8 mouse cellular contexts compared by ENCODE assay signal in the genomic region with DNA sequence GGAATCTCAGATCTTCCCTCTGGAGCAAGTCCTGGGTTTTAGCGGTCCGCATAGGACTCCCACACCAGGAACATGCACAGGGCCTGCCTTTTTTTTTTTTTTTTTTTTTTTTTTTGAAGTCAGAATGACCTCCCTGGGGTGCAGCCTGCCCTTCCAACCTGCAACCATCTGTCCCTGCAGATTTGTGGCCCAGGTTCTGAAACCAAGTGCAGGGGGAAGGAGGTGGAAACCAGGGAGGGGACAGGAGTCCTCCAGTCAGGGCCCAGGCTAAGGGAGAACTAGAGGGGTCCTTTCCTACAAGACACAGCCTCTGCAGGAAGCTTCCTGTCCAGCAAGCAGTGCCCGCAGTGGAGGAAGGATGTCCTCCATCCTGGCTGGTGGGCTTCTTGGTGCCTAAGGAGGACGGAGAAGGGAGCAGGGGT. TPM values are rescaled to one million over a fixed set of nuclear protein-coding genes. Genes with fewer than 3 reads are reported as not detected.
DNase-seq lines count a peak whose midpoint lies in the region; ATAC-seq and TF ChIP-seq lines count a peak whose summit lies in the region.

No protein-coding gene starts in this region.

- TF ChIP-seq CTCF in heart, adult 2 months (IDR thresholded peaks at IDR 0.05): no peak
- no peak for TF ChIP-seq CTCF in G1E (IDR thresholded peaks at IDR 0.05; ENCODE audit: low read depth, low read length)

- H3K9me3 ChIP-seq in G1E (replicated peaks): no peaks in the 10 kb centered on the region
- no peaks in the 10 kb centered on the region for H3K9me3 ChIP-seq in embryonic facial prominence, embryonic 13.5 days
- no peaks in the 10 kb centered on the region for H3K9me3 ChIP-seq in intestine, embryonic 14.5 days (ENCODE audit: control insufficient read depth, low read length)
- no peaks in the 10 kb centered on the region for H3K9me3 ChIP-seq in neural tube, embryonic 13.5 days

- no peak for TF ChIP-seq EP300 in heart, adult 2 months (IDR thresholded peaks at IDR 0.05; ENCODE audit: insufficient read depth, low read depth, low read length)

- no peaks in the 10 kb centered on the region for H3K27me3 ChIP-seq in heart, adult 2 months (ENCODE audit: control insufficient read depth, insufficient read depth, low read length)
- H3K27me3 ChIP-seq in G1E (ENCODE audit: insufficient read depth, low read length): peaks cover 29% of the 10 kb centered on the region
- H3K27me3 ChIP-seq in embryonic facial prominence, embryonic 13.5 days: no peaks in the 10 kb centered on the region
- no peaks in the 10 kb centered on the region for H3K27me3 ChIP-seq in intestine, embryonic 14.5 days (replicated peaks; ENCODE audit: control insufficient read depth, insufficient read depth, low read length)
- no peaks in the 10 kb centered on the region for H3K27me3 ChIP-seq in neural tube, embryonic 13.5 days

- intact Hi-C loops in heart, adult 2 months (cut with DNase I): loop anchor here (2.0 kb wide), 1 partner anchor 104 kb away; the partner anchor contains the start of genes Ilk and Rrp8

- peaks cover 8% of the 10 kb centered on the region for H3K4me1 ChIP-seq in heart, adult 2 months (ENCODE audit: control insufficient read depth, insufficient read depth, low read length)
- peaks cover 19% of the 10 kb centered on the region for H3K4me1 ChIP-seq in G1E (ENCODE audit: insufficient read depth, low read depth, low read length)
- peaks cover 37% of the 10 kb centered on the region for H3K4me1 ChIP-seq in embryonic facial prominence, embryonic 13.5 days
- H3K4me1 ChIP-seq in intestine, embryonic 14.5 days (replicated peaks; ENCODE audit: control insufficient read depth, insufficient read depth, low read length): peaks cover 18% of the 10 kb centered on the region
- H3K4me1 ChIP-seq in neural tube, embryonic 13.5 days (replicated peaks): peaks cover 75% of the 10 kb centered on the region

- ATAC-seq in G1E (ENCODE audit: extremely low read depth, insufficient number of reproducible peaks, low FRiP score, poor library complexity, severe bottlenecking): no peak
- no peak for ATAC-seq in embryonic facial prominence, embryonic 13.5 days (ENCODE audit: insufficient number of reproducible peaks, insufficient read depth, low FRiP score, low TSS enrichment, low read depth)
- no peak for ATAC-seq in intestine, embryonic 14.5 days (replicated peaks; ENCODE audit: low FRiP score, low TSS enrichment, low read depth)
- peak; percentile 25 for ATAC-seq in neural tube, embryonic 13.5 days (ENCODE audit: low read depth)

- peak overlapping the region; percentile 99 for H3K9ac ChIP-seq in heart, adult 2 months (ENCODE audit: low read depth, low read length)
- H3K9ac ChIP-seq in embryonic facial prominence, embryonic 13.5 days: peak overlapping the region; percentile 88
- H3K9ac ChIP-seq in intestine, embryonic 14.5 days (ENCODE audit: low read length): peak overlapping the region; percentile 77
- peak overlapping the region; percentile 95 for H3K9ac ChIP-seq in neural tube, embryonic 13.5 days

- TF ChIP-seq POLR2A in heart, adult 2 months (IDR thresholded peaks at IDR 0.05; ENCODE audit: insufficient read depth, low read depth, low read length): no peak

- H3K36me3 ChIP-seq in heart, adult 2 months (ENCODE audit: control insufficient read depth, insufficient read depth, low read length): peaks cover 2% of the 10 kb centered on the region; the same call in 1 of the 2 replicates
- H3K36me3 ChIP-seq in G1E (replicated peaks): peaks cover 29% of the 10 kb centered on the region
- H3K36me3 ChIP-seq in embryonic facial prominence, embryonic 13.5 days: peaks cover 21% of the 10 kb centered on the region
- H3K36me3 ChIP-seq in intestine, embryonic 14.5 days (ENCODE audit: control insufficient read depth, insufficient read depth, low read length): peaks cover 19% of the 10 kb centered on the region
- H3K36me3 ChIP-seq in neural tube, embryonic 13.5 days: peaks cover 21% of the 10 kb centered on the region

- WGBS in heart, adult 2 months: 16% methylated on average over 4 of the region's 4 CpGs
- WGBS in embryonic facial prominence, embryonic 13.5 days: 16% methylated on average over 4 of the region's 4 CpGs
- WGBS in intestine, embryonic 14.5 days: 12% methylated on average over 4 of the region's 4 CpGs
- 23% methylated on average over 4 of the region's 4 CpGs for WGBS in neural tube, embryonic 13.5 days

- no peaks in the 10 kb centered on the region; the same call in none of the 2 replicates for H3K79me2 ChIP-seq in heart, adult 2 months (replicated peaks; ENCODE audit: control insufficient read depth, insufficient read depth, low read length)

- H3K4me3 ChIP-seq in heart, adult 2 months: peak overlapping the region; percentile 90
- peak overlapping the region; percentile 82; the same call in 1 of the 2 replicates for H3K4me3 ChIP-seq in G1E (ENCODE audit: low read depth, low read length)
- H3K4me3 ChIP-seq in embryonic facial prominence, embryonic 13.5 days: peak overlapping the region; percentile 87
- peak overlapping the region; percentile 80 for H3K4me3 ChIP-seq in intestine, embryonic 14.5 days (ENCODE audit: low read depth, low read length)
- peak overlapping the region; percentile 86 for H3K4me3 ChIP-seq in neural tube, embryonic 13.5 days

- H3K4me2 ChIP-seq in embryonic facial prominence, embryonic 13.5 days: peak overlapping the region; percentile 88
- peak overlapping the region; percentile 74 for H3K4me2 ChIP-seq in intestine, embryonic 14.5 days (ENCODE audit: low read length)
- peak overlapping the region; percentile 86 for H3K4me2 ChIP-seq in neural tube, embryonic 13.5 days

- peak in 1 of 2 experiments; percentile 51 for DNase-seq in heart, adult 2 months
- DNase-seq in heart, adult 8-10 months (ENCODE audit: low spot score): no peak
- no peak for DNase-seq in G1E (ENCODE audit: low spot score)
- DNase-seq in intestine, embryonic 14.5 days (ENCODE audit: low spot score): peak; percentile 66
- no peak for DNase-seq in testis, postnatal 14 days (ENCODE audit: low spot score)
- no peak for DNase-seq in urinary bladder, adult 18-20 months (ENCODE audit: low spot score in 2 of 2)

- H3K27ac ChIP-seq in heart, adult 2 months: peak overlapping the region; percentile 92
- H3K27ac ChIP-seq in embryonic facial prominence, embryonic 13.5 days: peak overlapping the region; percentile 23; the same call in 1 of the 2 replicates
- H3K27ac ChIP-seq in intestine, embryonic 14.5 days (ENCODE audit: low read depth): no peak overlapping the region
- H3K27ac ChIP-seq in neural tube, embryonic 13.5 days (replicated peaks): peak overlapping the region; percentile 93

RNA-seq across cellular contexts. Expression of gene Trim3, which starts 0.8 kb away (rescaled TPM):
- 10 to 100 TPM; 20.5 to 23.0 TPM for total RNA-seq in heart, adult 2 months (2021)
- polyA plus RNA-seq in heart, adult 2 months (2012; rRNA removed): 39.8 and 41.1 TPM in 2 replicates
- 10 to 100 TPM; 21.2 to 26.8 (median 23.5) TPM for total RNA-seq in heart, adult 8-10 months (2022)
- total RNA-seq in G1E (2014; fragmentation: Nextera tagmentation): 12.0 and 16.7 TPM in 2 replicates
- total RNA-seq in G1E (2017): 9.3 and 11.5 TPM in 2 replicates
- polyA plus RNA-seq in G1E (2012): 4.6 and 5.3 TPM in 2 replicates
- polyA plus RNA-seq in embryonic facial prominence, embryonic 13.5 days (2015; fragmentation: Nextera tagmentation; extraction: Ambion mirVana): 41.3 and 49.1 TPM in 2 replicates
- polyA plus RNA-seq in intestine, embryonic 14.5 days (2014; fragmentation: Nextera tagmentation; extraction: Ambion mirVana): 25.0 and 27.2 TPM in 2 replicates
- polyA plus RNA-seq in neural tube, embryonic 13.5 days (2015; fragmentation: Nextera tagmentation; extraction: Ambion mirVana): 84.1 and 85.4 TPM in 2 replicates

RNA-seq across cellular contexts. Expression of gene Timm10b, which starts 7.3 kb away (rescaled TPM):
- 10 to 100 TPM; 70.8 to 78.5 TPM for total RNA-seq in heart, adult 2 months (2021)
- polyA plus RNA-seq in heart, adult 2 months (2012; rRNA removed): 83.6 and 92.9 TPM in 2 replicates
- total RNA-seq in heart, adult 8-10 months (2022): 10 to 100 TPM; 75.1 to 86.0 (median 79.7) TPM
- 24.0 and 53.0 TPM in 2 replicates for total RNA-seq in G1E (2014; fragmentation: Nextera tagmentation)
- total RNA-seq in G1E (2017): 131 and 174 TPM in 2 replicates
- 261 and 308 TPM in 2 replicates for polyA plus RNA-seq in G1E (2012)
- 161 and 178 TPM in 2 replicates for polyA plus RNA-seq in embryonic facial prominence, embryonic 13.5 days (2015; fragmentation: Nextera tagmentation; extraction: Ambion mirVana)
- 213 and 215 TPM in 2 replicates for polyA plus RNA-seq in intestine, embryonic 14.5 days (2014; fragmentation: Nextera tagmentation; extraction: Ambion mirVana)
- 166 and 168 TPM in 2 replicates for polyA plus RNA-seq in neural tube, embryonic 13.5 days (2015; fragmentation: Nextera tagmentation; extraction: Ambion mirVana)

RNA-seq across cellular contexts. Expression of gene Arfip2, which starts 7.7 kb away (rescaled TPM):
- 10 to 100 TPM; 13.6 TPM for total RNA-seq in heart, adult 2 months (2021)
- polyA plus RNA-seq in heart, adult 2 months (2012; rRNA removed): 30.4 and 40.1 TPM in 2 replicates
- 10 to 100 TPM; 11.5 to 14.1 (median 13.0) TPM for total RNA-seq in heart, adult 8-10 months (2022)
- total RNA-seq in G1E (2014; fragmentation: Nextera tagmentation) (22.8 and 34.7 TPM in 2 replicates), G1E (2017) (35.3 and 35.8 TPM in 2 replicates)
- 57.5 and 64.7 TPM in 2 replicates for polyA plus RNA-seq in G1E (2012)
- polyA plus RNA-seq in embryonic facial prominence, embryonic 13.5 days (2015; fragmentation: Nextera tagmentation; extraction: Ambion mirVana): 81.4 and 85.5 TPM in 2 replicates
- polyA plus RNA-seq in intestine, embryonic 14.5 days (2014; fragmentation: Nextera tagmentation; extraction: Ambion mirVana): 88.4 and 89.7 TPM in 2 replicates
- polyA plus RNA-seq in neural tube, embryonic 13.5 days (2015; fragmentation: Nextera tagmentation; extraction: Ambion mirVana): 81.1 and 82.1 TPM in 2 replicates

RNA-seq across cellular contexts. Expression of gene Gm45799, which starts 7.8 kb away (rescaled TPM):
- total RNA-seq in heart, adult 2 months (2021): 1 to 10 TPM in 1 of 2 experiments, under 1 TPM in 1; 0.78 to 2.0 TPM
- 66.7 and 188 TPM in 2 replicates for polyA plus RNA-seq in heart, adult 2 months (2012; rRNA removed)
- 1 to 10 TPM; 1.1 to 6.9 (median 1.8) TPM for total RNA-seq in heart, adult 8-10 months (2022)
- total RNA-seq in G1E (2014; fragmentation: Nextera tagmentation) (6.0 and 17.0 TPM in 2 replicates), G1E (2017) (3.2 and 5.3 TPM in 2 replicates)
- 96.6 and 137 TPM in 2 replicates for polyA plus RNA-seq in G1E (2012)
- polyA plus RNA-seq in embryonic facial prominence, embryonic 13.5 days (2015; fragmentation: Nextera tagmentation; extraction: Ambion mirVana): 32.4 and 35.2 TPM in 2 replicates
- polyA plus RNA-seq in intestine, embryonic 14.5 days (2014; fragmentation: Nextera tagmentation; extraction: Ambion mirVana): 35.5 and 48.9 TPM in 2 replicates
- polyA plus RNA-seq in neural tube, embryonic 13.5 days (2015; fragmentation: Nextera tagmentation; extraction: Ambion mirVana): 6.1 and 7.1 TPM in 2 replicates

RNA-seq across cellular contexts. Expression of gene Dnhd1, which starts 18.1 kb away (rescaled TPM):
- under 1 TPM; 0.14 to 0.29 TPM for total RNA-seq in heart, adult 2 months (2021)
- 1.1 and 1.3 TPM in 2 replicates for polyA plus RNA-seq in heart, adult 2 months (2012; rRNA removed)
- total RNA-seq in heart, adult 8-10 months (2022): under 1 TPM; 0.20 to 0.73 (median 0.61) TPM
- total RNA-seq in G1E (2014; fragmentation: Nextera tagmentation) (2.2 and 2.9 TPM in 2 replicates), G1E (2017) (1.9 and 2.1 TPM in 2 replicates)
- 0.02 TPM in 1 of 2 replicates, not detected in the other for polyA plus RNA-seq in G1E (2012)
- polyA plus RNA-seq in embryonic facial prominence, embryonic 13.5 days (2015; fragmentation: Nextera tagmentation; extraction: Ambion mirVana): 1.1 and 1.6 TPM in 2 replicates
- 1.8 and 2.0 TPM in 2 replicates for polyA plus RNA-seq in intestine, embryonic 14.5 days (2014; fragmentation: Nextera tagmentation; extraction: Ambion mirVana)
- polyA plus RNA-seq in neural tube, embryonic 13.5 days (2015; fragmentation: Nextera tagmentation; extraction: Ambion mirVana): 1.0 and 1.2 TPM in 2 replicates
